Mouse (Mus musculus) neural tube, embryonic 12.5 days (tissue): ENCODE results near the gene Myzap. TPM values are rescaled to one million over a fixed set of nuclear protein-coding genes. Genes with fewer than 3 reads are reported as not detected.
"Not testable (repeated sequence)": the region's sequence is repeated elsewhere in the genome, so short reads cannot be mapped to it uniquely, and the experiment has no call there.

Experiments used
- ATAC-seq: fragments of 200-750 bp; cut with Nextera tagmentation; 2 replicates; pipeline ENCODE4 v1.8.0; 2017; ENCODE audit warnings: low read depth, mild to moderate bottlenecking, moderate TSS enrichment, moderate library complexity; ENCODE audit not compliant: low FRiP score
- H3K27ac ChIP-seq: fragments of 300-500 bp; sonication (generic); 2 replicates; pipeline ENCODE4 v1.5.1; 2016
- H3K27me3 ChIP-seq: fragments of 300-500 bp; sonication (generic); replicated peaks from 2 replicates; pipeline ENCODE4 v1.6.1; 2016; ENCODE audit warnings: mild to moderate bottlenecking
- H3K36me3 ChIP-seq: fragments of 300-500 bp; sonication (generic); 2 replicates; pipeline ENCODE4 v1.6.1; 2016; ENCODE audit warnings: mild to moderate bottlenecking
- H3K4me1 ChIP-seq: fragments of 300-500 bp; sonication (generic); 2 replicates; pipeline ENCODE4 v1.6.1; 2016
- H3K4me2 ChIP-seq: fragments of 300-500 bp; sonication (generic); replicated peaks from 2 replicates; pipeline ENCODE4 v1.6.1; 2016; ENCODE audit warnings: mild to moderate bottlenecking
- H3K4me3 ChIP-seq: fragments of 300-500 bp; sonication (generic); 2 replicates; pipeline ENCODE4 v1.5.1; 2016
- H3K9ac ChIP-seq: fragments of 300-500 bp; sonication (generic); 2 replicates; pipeline ENCODE4 v1.6.1; 2016; ENCODE audit warnings: mild to moderate bottlenecking
- H3K9me3 ChIP-seq: fragments of 300-500 bp; sonication (generic); 2 replicates; pipeline ENCODE4 v1.6.1; 2016; ENCODE audit warnings: mild to moderate bottlenecking
- WGBS: fragments of 180-500 bp; shearing (Covaris S2); methylation state at CpG from one replicate; pipeline ENCODE4 v1.1.7; 2016; 5-methylcytosine and 5-hydroxymethylcytosine counted together
- polyA plus RNA-seq: library from polyadenylated mRNA; unstranded; fragments of >200 nt; fragmentation: Nextera tagmentation; extraction: Ambion mirVana; gene quantifications from 2 replicates; pipeline ENCODE4 v1.2.1, GENCODE M21; 2016

The Myzap gene
- polyA plus RNA-seq, 1 experiment from 2014 or later, result 5.4 TPM

DNA sequence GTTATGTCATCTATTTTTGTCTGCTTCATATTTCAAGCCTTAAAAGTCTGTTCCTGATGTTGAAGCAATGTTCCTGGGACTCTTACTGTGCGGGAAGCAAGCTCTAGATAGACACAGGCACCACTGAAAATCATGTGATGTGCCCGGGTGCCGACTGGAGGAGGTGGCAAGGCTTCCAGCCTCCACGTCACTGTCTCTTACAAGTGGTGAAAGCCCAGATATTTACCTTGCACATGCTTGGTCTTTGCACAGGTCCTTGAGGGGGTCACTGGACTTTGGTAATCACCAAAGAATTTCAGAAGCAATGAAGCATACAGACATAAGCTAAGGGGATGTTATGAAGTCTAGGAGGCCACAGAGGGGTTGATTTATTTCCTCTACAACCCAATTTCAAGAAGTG lies 29.8 kb upstream of the Myzap start:
- Histone ChIP-seq H3K4me1 (no peaks in the 10 kb centered on the region), H3K9ac (no peak overlapping the region), H3K4me2 (no peak overlapping the region), H3K9me3 (no peaks in the 10 kb centered on the region), H3K4me3 (no peak overlapping the region), H3K27ac (no peak overlapping the region), H3K27me3 (no peaks in the 10 kb centered on the region), H3K36me3 (no peaks in the 10 kb centered on the region)
- WGBS, result 90% methylated on average over 4 of the region's 4 CpGs
- ATAC-seq, result no peak

DNA sequence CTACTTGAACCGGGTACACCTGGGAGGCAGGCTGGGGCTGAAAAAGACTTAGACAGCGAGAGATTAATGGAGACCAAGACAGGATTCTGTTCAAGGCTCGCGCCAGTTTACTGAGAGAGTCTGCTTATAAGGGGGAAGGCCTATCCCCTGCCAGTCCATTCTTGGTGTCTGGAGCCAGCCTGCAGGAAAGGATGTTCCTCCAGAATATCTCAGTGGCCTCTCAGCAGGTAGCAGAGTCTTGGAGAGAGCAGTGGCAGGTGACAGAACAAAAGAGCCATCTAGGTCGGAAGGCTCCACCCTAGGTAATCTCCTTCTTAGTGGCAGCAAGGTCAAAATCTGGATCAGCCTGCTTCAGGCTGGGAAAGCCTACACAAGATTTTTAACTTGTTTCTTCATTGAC lies 28.0 kb upstream of the Myzap start:
- not testable (repeated sequence) for H3K27ac ChIP-seq, H3K9me3 ChIP-seq, H3K27me3 ChIP-seq, H3K4me1 ChIP-seq, ATAC-seq, H3K36me3 ChIP-seq, H3K4me3 ChIP-seq, H3K9ac ChIP-seq, H3K4me2 ChIP-seq
- 81% methylated on average over 5 of the region's 5 CpGs for WGBS

DNA sequence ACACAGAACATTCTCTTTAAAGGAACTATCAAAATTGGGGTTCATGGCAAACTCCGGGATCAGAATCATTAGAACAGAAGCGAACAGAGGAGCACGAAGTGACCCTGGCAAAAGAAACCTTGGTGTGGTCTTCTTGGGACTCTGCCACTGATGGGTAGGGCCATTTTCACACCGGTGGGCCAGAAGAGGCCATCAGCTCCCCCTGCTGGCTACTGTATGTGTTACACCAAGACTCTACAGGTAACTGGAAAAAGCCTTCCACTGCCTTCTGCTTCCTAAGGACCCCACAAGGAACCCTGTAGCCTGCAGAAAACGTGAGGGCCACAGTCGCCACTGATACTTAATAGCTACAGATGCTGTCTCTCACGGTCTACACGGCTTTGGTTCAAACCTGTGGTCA lies 25.2 kb upstream of the Myzap start:
- no peak overlapping the region for H3K9ac ChIP-seq
- no peak overlapping the region for H3K27ac ChIP-seq
- H3K4me2 ChIP-seq, result no peak overlapping the region
- H3K27me3 ChIP-seq, result no peaks in the 10 kb centered on the region
- H3K36me3 ChIP-seq, result no peaks in the 10 kb centered on the region
- H3K4me1 ChIP-seq, result no peaks in the 10 kb centered on the region
- 60% methylated on average over 8 of the region's 8 CpGs for WGBS
- H3K4me3 ChIP-seq, result no peak overlapping the region
- no peak for ATAC-seq
- no peaks in the 10 kb centered on the region for H3K9me3 ChIP-seq

DNA sequence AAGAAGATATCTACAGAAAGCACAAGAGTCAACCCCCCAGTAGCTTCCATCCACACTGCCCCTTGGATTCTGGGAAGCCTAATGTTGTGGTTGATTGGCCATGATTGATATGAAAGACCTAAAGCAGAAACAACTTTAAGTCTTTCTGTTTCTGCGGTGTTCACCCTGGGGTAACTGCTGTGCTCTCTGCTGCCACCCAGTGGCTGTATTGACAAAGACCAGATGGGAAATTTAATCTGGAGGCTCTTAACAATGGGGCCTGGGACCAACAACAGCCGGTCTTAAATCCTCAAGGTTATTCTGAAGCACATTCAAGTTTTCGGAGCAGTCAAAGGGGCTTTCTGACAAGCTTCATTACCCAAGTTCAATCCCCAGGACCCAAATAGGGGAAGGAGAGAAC lies 24.0 kb upstream of the Myzap start:
- no peak overlapping the region for H3K4me3 ChIP-seq
- H3K4me2 ChIP-seq, result no peak overlapping the region
- no peaks in the 10 kb centered on the region for H3K27me3 ChIP-seq
- no peaks in the 10 kb centered on the region for H3K9me3 ChIP-seq
- no peak for ATAC-seq
- 8% methylated on average over 3 of the region's 3 CpGs for WGBS
- H3K27ac ChIP-seq, result no peak overlapping the region
- no peaks in the 10 kb centered on the region for H3K36me3 ChIP-seq
- no peaks in the 10 kb centered on the region for H3K4me1 ChIP-seq
- H3K9ac ChIP-seq, result no peak overlapping the region

DNA sequence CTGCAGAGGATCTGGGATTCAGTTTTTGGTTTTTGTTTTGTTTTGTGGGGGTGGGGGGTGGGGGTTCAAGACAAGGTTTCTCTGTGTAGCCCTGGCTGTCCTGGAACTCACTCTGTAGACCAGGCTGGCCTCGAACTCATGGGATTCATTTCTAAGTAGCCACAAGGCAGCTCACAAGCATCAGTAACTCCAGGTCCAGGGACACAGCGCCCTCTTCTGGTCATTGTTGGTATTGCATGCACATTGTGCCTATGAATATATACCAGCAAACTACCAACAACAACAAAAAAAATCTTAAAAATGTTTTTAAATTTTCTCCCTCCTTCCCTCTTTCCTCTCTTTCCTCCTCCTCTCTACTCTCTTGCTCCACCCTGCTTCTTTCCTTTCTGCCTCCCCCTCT lies 22.5 kb upstream of the Myzap start:
- ATAC-seq, result no peak
- no peaks in the 10 kb centered on the region for H3K36me3 ChIP-seq
- no peak overlapping the region for H3K4me2 ChIP-seq
- no peak overlapping the region for H3K27ac ChIP-seq
- H3K9ac ChIP-seq, result no peak overlapping the region
- 27% methylated on average over 2 of the region's 2 CpGs for WGBS
- no peaks in the 10 kb centered on the region for H3K27me3 ChIP-seq
- no peaks in the 10 kb centered on the region for H3K4me1 ChIP-seq
- no peaks in the 10 kb centered on the region for H3K9me3 ChIP-seq
- H3K4me3 ChIP-seq, result no peak overlapping the region

DNA sequence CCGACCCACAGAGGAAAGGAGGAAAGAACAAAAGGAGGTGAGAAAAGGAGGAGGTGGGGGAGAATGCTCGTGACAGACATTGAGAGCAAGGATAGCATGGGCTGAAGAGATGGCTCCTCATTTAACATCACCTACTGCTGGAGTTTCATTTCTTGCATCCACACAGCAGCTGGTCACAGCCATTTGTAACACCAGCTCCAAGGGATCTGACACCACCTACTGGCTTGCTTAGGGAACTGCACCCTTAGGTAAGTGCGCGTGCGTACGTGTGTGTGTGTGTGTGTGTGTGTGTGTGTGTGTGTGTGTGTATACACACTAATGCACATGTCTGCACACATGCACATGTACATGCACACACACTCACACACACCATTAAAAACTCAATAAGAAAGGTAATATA lies 20.8 kb upstream of the Myzap start:
- Histone ChIP-seq H3K4me3 (no peak overlapping the region), H3K9me3 (no peaks in the 10 kb centered on the region), H3K36me3 (no peaks in the 10 kb centered on the region), H3K4me1 (no peaks in the 10 kb centered on the region), H3K9ac (no peak overlapping the region), H3K4me2 (no peak overlapping the region), H3K27me3 (no peaks in the 10 kb centered on the region), H3K27ac (no peak overlapping the region)
- WGBS, result 88% methylated on average over 6 of the region's 6 CpGs
- no peak for ATAC-seq

DNA sequence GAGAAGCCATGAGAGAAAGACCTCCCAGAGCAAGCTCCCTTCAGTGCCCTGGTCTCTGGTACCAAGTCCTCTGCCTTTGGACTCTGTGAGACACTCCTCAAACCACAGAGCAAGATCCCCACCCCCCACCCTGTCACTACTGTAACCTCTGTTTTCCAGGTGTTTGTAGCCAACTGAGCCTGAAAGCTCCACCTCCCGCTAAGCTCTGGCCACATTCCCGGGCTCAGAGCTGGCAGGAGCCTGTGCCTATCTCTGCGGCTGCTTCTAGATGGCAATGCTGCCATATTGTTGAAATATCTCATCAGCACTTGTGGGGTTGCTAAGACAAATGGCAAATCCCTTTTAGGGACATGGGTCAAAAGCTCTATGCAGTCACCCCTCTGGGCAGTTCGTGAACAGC lies 19.7 kb upstream of the Myzap start:
- no peak overlapping the region for H3K4me3 ChIP-seq
- WGBS, result 87% methylated on average over 4 of the region's 4 CpGs
- no peaks in the 10 kb centered on the region for H3K36me3 ChIP-seq
- H3K27ac ChIP-seq, result no peak overlapping the region
- ATAC-seq, result no peak
- H3K27me3 ChIP-seq, result no peaks in the 10 kb centered on the region
- H3K9me3 ChIP-seq, result no peaks in the 10 kb centered on the region
- no peak overlapping the region for H3K4me2 ChIP-seq
- no peaks in the 10 kb centered on the region for H3K4me1 ChIP-seq
- no peak overlapping the region for H3K9ac ChIP-seq

DNA sequence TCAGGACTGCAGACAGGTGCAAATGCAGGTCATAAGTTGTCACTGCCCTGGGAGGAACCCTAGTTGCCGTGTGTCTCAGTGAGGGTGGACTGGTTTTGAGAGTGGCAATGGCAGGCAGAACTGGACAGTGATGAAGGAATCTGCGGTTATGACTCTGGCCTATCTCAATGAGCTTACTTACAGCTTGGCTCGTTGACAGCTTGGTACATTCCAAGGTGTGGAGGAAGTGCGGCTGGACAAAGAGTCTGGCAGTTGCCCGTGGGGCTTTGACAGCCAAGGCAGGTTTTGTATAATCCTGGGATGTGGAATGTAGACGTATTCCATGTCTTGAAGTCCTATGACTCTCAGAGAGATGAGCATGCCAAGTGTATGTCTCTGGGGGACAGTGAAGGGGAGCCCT lies 16.9 kb upstream of the Myzap start:
- WGBS, result 87% methylated on average over 6 of the region's 6 CpGs
- no peak overlapping the region for H3K9ac ChIP-seq
- ATAC-seq, result no peak
- H3K27me3 ChIP-seq, result no peaks in the 10 kb centered on the region
- H3K9me3 ChIP-seq, result no peaks in the 10 kb centered on the region
- no peak overlapping the region for H3K4me3 ChIP-seq
- H3K27ac ChIP-seq, result no peak overlapping the region
- H3K4me1 ChIP-seq, result no peaks in the 10 kb centered on the region
- no peak overlapping the region for H3K4me2 ChIP-seq
- no peaks in the 10 kb centered on the region for H3K36me3 ChIP-seq

GRCm38 (mm10) chr9:71606296-71607057 lies 14.3 kb upstream of the Myzap start:
- H3K9ac ChIP-seq, result no peak overlapping the region
- no peaks in the 10 kb centered on the region for H3K27me3 ChIP-seq
- H3K4me2 ChIP-seq, result no peak overlapping the region
- ATAC-seq, result no peak
- WGBS, result 81% methylated on average over 13 of the region's 13 CpGs
- H3K4me1 ChIP-seq, result no peaks in the 10 kb centered on the region
- no peaks in the 10 kb centered on the region for H3K9me3 ChIP-seq
- H3K27ac ChIP-seq, result no peak overlapping the region
- no peaks in the 10 kb centered on the region for H3K36me3 ChIP-seq
- no peak overlapping the region for H3K4me3 ChIP-seq

GRCm38 (mm10) chr9:71604914-71605635 lies 12.9 kb upstream of the Myzap start:
- WGBS, result 46% methylated on average over 6 of the region's 6 CpGs
- no peaks in the 10 kb centered on the region for H3K36me3 ChIP-seq

DNA sequence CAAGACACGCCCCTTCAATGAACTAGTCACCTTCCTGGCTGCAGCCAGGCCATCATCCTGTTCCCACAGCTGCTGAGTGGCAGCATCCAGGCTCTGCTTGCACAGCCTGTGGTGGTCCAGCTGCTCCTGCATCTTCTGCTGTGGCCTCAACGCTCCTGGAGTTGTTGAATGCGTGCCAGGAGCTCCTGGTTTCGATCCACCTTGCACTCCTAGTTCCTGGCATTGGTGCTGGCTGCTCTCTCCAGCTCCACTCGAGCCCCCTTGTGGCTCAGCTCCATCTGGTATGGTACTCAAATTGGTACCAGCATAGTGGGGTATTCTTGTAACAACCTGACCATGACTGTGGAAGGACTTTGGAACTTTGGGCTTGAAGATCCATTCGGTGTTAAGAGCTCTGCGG lies 7.7 kb upstream of the Myzap start:
- 83% methylated on average over 7 of the region's 7 CpGs for WGBS

More at GRCm38 (mm10) chr9:71604914-71605635, 12.9 kb upstream of the Myzap start:
- Histone ChIP-seq H3K9me3 (no peaks in the 10 kb centered on the region), H3K4me2 (no peak overlapping the region), H3K4me1 (no peaks in the 10 kb centered on the region), H3K27ac (no peak overlapping the region), H3K9ac (no peak overlapping the region), H3K27me3 (no peaks in the 10 kb centered on the region), H3K4me3 (no peak overlapping the region)
- no peak for ATAC-seq

GRCm38 (mm10) chr9:71596888-71597287 lies 4.7 kb upstream of the Myzap start:
- H3K4me3 ChIP-seq, result no peak overlapping the region
- no peaks in the 10 kb centered on the region for H3K36me3 ChIP-seq
- H3K4me2 ChIP-seq, result no peak overlapping the region
- no peak for ATAC-seq
- H3K27ac ChIP-seq, result no peak overlapping the region
- 63% methylated on average over 6 of the region's 6 CpGs for WGBS
- peaks cover 7% of the 10 kb centered on the region for H3K27me3 ChIP-seq
- no peak overlapping the region for H3K9ac ChIP-seq
- no peaks in the 10 kb centered on the region for H3K9me3 ChIP-seq
- no peaks in the 10 kb centered on the region; the same call in 1 of the 2 replicates for H3K4me1 ChIP-seq

More for the DNA sequence above, 7.7 kb upstream of the Myzap start:
- Histone ChIP-seq H3K27ac (no peak overlapping the region), H3K4me2 (no peak overlapping the region), H3K4me1 (no peaks in the 10 kb centered on the region), H3K9ac (no peak overlapping the region), H3K9me3 (no peaks in the 10 kb centered on the region), H3K27me3 (no peaks in the 10 kb centered on the region), H3K36me3 (no peaks in the 10 kb centered on the region), H3K4me3 (no peak overlapping the region)
- no peak for ATAC-seq
